Mouse (Mus musculus) inflammation-experienced regulatory T-cells, adult 6 months (primary cell): Measurements from ENCODE around the gene Gps1. TPM values are rescaled to one million over a fixed set of nuclear protein-coding genes. Genes with fewer than 3 reads are reported as not detected.
"Not testable (repeated sequence)": the region's sequence is repeated elsewhere in the genome, so short reads cannot be mapped to it uniquely, and the experiment has no call there.

ENCODE experiments used
- ATAC-seq: one replicate; pipeline ENCODE4 v1.8.0; 2017
- polyA plus RNA-seq, 3 experiments: library from polyadenylated mRNA; unstranded; fragments of 100-300 nt; shearing (Covaris generic); gene quantifications; one replicate each; pipeline ENCODE4 v1.2.1; 2017

Gene Gps1
- polyA plus RNA-seq, 3 experiments from 2014 or later: 121 to 154 (median 127) TPM

DNA sequence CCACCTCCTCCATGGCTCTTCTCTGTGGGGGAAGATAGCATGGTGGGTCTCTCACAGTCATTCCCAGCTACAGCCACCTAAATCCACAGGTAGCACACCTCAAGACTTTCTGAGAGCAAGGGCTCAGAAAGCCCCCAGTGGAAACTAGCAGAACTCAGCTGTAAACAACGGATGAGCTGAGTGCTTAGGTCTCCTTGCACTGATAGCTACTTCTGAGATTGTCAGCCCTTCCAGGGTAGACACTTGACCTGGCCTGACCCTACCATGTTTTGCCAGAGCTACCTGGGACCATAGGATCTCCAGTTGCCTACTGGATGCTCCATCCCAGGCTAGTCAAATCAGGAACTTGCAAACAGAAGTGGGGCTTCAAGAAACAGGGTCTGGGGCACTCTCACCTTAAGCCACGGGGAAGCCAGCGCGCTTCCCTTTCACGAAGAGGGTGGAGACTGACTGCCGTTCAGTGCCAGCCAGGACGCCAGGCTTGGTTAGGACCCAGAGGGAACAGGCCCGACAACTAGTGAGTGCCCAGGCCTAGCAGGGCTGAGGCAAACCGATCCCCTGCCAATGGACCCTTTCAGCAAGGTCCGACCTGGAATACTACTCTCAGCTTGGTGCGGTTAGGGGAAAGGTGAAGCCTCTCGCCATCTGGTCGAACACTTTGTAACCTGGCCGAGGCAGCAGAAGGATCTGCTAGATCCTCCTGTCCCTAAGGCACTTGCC is 38.9 kb downstream of the Gps1 start:
- no peak for ATAC-seq

DNA sequence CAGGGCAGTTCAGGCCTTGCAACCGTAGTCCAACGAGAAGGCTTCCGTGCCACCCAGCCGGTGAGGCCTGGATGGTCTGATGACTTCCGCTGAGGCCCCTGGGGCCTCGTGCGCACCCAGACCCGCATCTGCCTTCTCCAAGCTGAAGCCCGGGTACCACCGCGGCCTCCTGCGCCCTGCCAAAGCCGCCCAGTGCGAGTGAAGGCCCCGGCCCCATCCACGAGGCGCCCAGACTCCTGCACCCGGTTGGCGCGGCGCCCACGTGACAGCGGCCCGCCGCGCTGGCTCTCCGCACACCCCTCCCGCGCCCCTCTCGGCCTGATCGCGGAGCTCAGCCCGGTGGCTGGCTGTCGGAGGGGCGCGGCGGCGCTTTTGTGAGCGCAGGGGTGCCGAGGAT is 39.5 kb downstream of the Gps1 start:
- peak; percentile 36 for ATAC-seq

DNA sequence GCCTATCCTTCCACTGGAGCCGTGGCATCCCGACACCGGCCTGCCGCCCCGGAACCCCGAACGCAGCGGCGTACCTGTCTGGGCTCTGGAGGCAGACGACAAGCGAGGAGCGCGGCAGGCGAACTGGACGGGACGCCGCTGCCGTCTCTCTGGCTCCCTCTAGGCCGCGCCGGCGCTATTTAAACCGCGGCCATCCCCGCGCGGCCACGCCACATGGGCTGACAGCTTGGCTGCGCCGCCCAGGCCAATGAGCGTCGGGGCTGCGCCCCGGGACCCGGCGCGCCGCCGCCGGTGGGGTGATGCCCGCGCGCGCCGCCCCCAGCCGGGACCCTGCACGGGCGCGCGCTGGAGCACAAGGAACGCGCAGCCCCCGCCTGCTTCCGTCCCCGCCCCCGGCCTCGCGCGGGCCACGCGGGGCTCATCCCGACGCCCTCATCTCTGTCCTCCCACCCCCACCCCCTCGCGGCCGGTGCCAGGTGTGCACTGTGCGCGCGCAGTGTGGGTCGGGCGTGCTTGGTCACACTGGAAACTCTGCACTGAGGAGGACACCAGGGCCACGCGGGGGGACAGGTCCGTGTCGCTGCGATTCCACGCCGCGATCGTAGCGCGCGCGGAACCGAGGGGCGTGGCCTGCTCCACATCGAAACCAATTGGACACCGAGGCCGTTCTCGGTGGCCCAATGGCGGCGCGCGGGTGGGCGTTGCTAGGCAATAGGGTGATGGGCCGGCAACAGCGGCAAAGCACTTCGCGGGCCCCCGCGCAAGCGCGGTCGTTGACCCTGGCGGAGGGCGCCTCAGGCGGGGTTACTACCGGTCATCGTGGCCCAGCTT is 40.1 kb downstream of the Gps1 start, which contains the start of gene Fasn:
Gene Fasn (minus strand): TSS at position 592 of the 831 bp plus-strand sequence.
- peak; percentile 76 for ATAC-seq

DNA sequence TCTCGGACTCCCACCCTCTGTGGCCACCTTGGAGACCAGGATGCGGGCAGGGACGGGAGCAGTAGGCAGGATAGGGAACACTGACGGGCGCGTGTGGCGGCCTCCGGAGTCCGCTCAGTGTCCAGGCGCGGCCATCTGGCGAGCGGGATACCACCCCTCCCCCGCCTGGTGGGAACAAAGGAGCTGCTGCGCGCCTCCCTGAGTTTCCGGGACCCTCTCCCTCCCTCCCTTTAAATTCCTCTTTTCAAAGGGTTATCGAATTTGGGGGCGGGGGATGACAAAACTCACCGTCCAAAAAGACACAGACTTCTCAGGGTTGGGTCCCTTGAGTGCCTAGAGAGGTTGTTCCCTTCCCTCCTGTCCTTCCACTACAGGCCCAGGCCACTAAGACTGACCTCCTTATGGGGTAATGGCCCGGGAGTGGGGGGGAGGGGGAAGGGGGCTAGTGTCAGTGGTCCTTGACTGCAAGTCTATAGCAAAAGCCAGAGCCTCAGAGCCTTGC is 40.8 kb downstream of the Gps1 start:
- peak; percentile 5 for ATAC-seq

DNA sequence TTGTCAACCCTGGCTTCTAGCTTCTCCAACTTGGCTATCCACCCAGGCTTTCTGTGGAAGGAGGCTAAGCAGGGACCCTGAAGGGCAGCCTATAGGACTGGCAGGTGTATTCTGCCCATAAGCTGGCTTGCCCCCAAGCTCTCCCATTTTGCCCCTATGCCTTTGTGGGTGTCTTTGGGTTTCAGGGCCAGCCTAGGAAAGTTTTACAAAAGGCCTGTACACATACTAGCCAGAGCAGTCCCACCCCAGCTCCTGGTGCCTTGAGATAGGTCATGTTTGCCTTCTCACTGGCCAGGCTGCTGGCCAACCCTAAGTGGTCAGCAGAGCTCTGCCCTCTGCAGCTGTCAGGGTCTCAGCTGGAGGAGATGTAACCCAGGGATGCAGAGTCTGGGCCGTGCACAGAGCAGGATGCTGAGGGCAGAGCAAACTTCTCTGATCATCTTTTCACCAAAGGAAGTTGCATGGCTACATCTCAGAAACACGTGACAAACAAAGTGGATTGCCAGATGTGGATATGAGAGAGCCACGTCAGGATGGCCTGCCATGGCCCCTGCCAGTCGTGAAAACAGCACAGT is 41.3 kb downstream of the Gps1 start:
- ATAC-seq: no peak

DNA sequence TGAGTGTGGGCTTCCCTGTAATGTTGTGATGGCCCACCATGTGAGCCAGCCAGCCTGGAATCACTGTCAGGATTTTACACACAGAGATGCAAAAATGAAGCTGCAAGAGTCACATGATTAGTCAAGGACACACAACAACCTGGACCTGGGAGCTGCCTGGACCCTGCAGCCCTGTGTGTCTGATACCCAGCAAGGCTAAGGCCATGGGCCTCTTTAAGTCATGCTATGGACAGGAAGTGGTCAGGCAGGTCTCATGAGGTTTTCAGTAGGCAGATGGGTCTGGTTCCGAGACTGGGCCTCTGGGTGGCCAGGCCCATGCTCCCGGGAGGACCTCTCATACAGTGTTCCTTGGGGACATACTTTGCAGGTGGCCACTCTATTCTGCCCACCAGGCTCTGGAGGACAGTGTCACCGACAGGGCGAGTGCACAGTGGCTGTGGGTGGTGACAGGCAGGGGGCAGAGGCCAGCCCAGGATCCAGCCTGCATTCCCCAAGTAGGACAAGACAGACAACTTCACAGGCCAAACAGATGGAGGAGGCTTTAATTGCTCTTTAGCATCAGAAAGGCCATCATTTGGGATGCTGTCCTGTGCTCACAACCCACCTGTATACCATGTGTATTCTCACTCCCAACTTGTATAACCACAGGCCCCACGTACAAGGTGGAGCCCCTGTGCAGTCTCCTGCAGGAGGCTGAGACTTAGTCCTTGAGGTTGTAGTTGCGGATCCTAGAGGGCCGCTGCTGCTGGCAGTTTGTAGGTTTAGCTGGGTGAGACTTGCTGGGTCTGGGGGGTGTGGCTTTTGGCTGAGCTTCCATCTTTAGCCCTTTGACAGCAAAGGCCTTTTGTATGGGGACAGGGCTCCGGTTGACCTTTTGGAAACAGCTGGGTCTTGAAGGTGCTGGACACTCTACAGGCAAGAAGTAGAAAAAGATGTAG is 42.2 kb downstream of the Gps1 start:
- ATAC-seq: no peak

GRCm38 (mm10) chr11:120828416-120828815 is 44.3 kb downstream of the Gps1 start:
- no peak for ATAC-seq

- ATAC-seq: no peak
Measured at GRCm38 (mm10) chr11:120829757-120830532, 45.9 kb downstream of the Gps1 start.

- no peak for ATAC-seq
Measured at GRCm38 (mm10) chr11:120830686-120831085, 46.6 kb downstream of the Gps1 start.

GRCm38 (mm10) chr11:120831659-120832440 is 47.8 kb downstream of the Gps1 start:
- no peak for ATAC-seq

- not testable (repeated sequence) for ATAC-seq
Measured at GRCm38 (mm10) chr11:120832962-120833361, 48.9 kb downstream of the Gps1 start.

- ATAC-seq: no peak
Measured at GRCm38 (mm10) chr11:120833555-120834280, 49.6 kb downstream of the Gps1 start.

Other genes starting within 250 kb of the Gps1 start
- gene Mcrip1, start 234.5 kb upstream of the Gps1 start, polyA plus RNA-seq: 100 to 1,000 TPM in 2 of 3 experiments, 10 to 100 TPM in 1; 93.4 to 136 (median 107) TPM
- not detected for gene Ppp1r27, start 233.1 kb upstream of the Gps1 start, polyA plus RNA-seq
- 100 to 1,000 TPM; 135 to 164 (median 149) TPM for gene P4hb, start 211.0 kb upstream of the Gps1 start, polyA plus RNA-seq
- gene Arhgdia, start 202.6 kb upstream of the Gps1 start, polyA plus RNA-seq: 100 to 1,000 TPM; 624 to 862 (median 685) TPM
- gene Alyref, start 185.9 kb upstream of the Gps1 start, polyA plus RNA-seq: 10 to 100 TPM; 15.8 to 76.9 (median 47.7) TPM
- 100 to 1,000 TPM; 110 to 147 (median 129) TPM for gene Anapc11, start 185.9 kb upstream of the Gps1 start, polyA plus RNA-seq
- 1 to 10 TPM in 1 of 3 experiments, under 1 TPM in 1, not detected in 1; 0.67 to 1.4 TPM for gene Npb, start 175.8 kb upstream of the Gps1 start, polyA plus RNA-seq
- gene Pcyt2, start 166.3 kb upstream of the Gps1 start, polyA plus RNA-seq: 100 to 1,000 TPM in 2 of 3 experiments, 10 to 100 TPM in 1; 66.1 to 124 (median 113) TPM
- 10 to 100 TPM; 55.1 to 61.4 (median 60.4) TPM for gene Sirt7, start 159.0 kb upstream of the Gps1 start, polyA plus RNA-seq
- gene Mafg, start 150.7 kb upstream of the Gps1 start, polyA plus RNA-seq: 10 to 100 TPM; 15.3 to 15.8 (median 15.5) TPM
- 1 to 10 TPM in 1 of 3 experiments, under 1 TPM in 1, not detected in 1; 0.86 to 1.7 TPM for gene Pycr1, start 140.5 kb upstream of the Gps1 start, polyA plus RNA-seq
- gene Myadml2, start 136.1 kb upstream of the Gps1 start, polyA plus RNA-seq: not detected
- gene Notum, start 123.1 kb upstream of the Gps1 start, polyA plus RNA-seq: not detected
- 100 to 1,000 TPM in 1 of 3 experiments, 10 to 100 TPM in 2; 79.4 to 107 (median 86.2) TPM for gene Aspscr1, start 111.3 kb upstream of the Gps1 start, polyA plus RNA-seq
- 100 to 1,000 TPM; 154 to 181 (median 169) TPM for gene Cenpx, start 70.5 kb upstream of the Gps1 start, polyA plus RNA-seq
- 10 to 100 TPM; 19.4 to 39.4 (median 20.8) TPM for gene Lrrc45, start 70.3 kb upstream of the Gps1 start, polyA plus RNA-seq
- not detected for gene Rac3, start 62.8 kb upstream of the Gps1 start, polyA plus RNA-seq
- gene Dcxr, start 57.0 kb upstream of the Gps1 start, polyA plus RNA-seq: 10 to 100 TPM; 20.5 to 29.7 (median 26.5) TPM
- not detected for gene Cbr2, start 52.2 kb upstream of the Gps1 start, polyA plus RNA-seq
- 10 to 100 TPM; 24.1 to 64.8 (median 62.8) TPM for gene Hmga1b, start 21.5 kb upstream of the Gps1 start, polyA plus RNA-seq
- 1 to 10 TPM; 3.5 to 4.4 (median 3.7) TPM for gene Rfng, start 65 bp upstream of the Gps1 start, polyA plus RNA-seq
- gene Dus1l, start 12.1 kb downstream of the Gps1 start, polyA plus RNA-seq: 10 to 100 TPM; 30.4 to 34.4 (median 34.3) TPM
- gene Fasn, start 40.3 kb downstream of the Gps1 start, polyA plus RNA-seq: 10 to 100 TPM; 22.7 to 31.3 (median 29.4) TPM
- under 1 TPM; 0.35 to 0.45 (median 0.42) TPM for gene Ccdc57, start 148.6 kb downstream of the Gps1 start, polyA plus RNA-seq
- 1 to 10 TPM; 2.9 to 4.0 (median 3.4) TPM for gene Slc16a3, start 164.2 kb downstream of the Gps1 start, polyA plus RNA-seq
- gene Csnk1d, start 207.1 kb downstream of the Gps1 start, polyA plus RNA-seq: 10 to 100 TPM; 56.0 to 64.3 (median 61.4) TPM